Mouse (Mus musculus): ENCODE results near the gene Caps2.
"Not testable (repeated sequence)": the region's sequence is repeated elsewhere in the genome, so short reads cannot be mapped to it uniquely, and the experiment has no call there.

- not testable (repeated sequence) for TF ChIP-seq POLR2A (IDR thresholded peaks at IDR 0.05; ENCODE audit: borderline replicate concordance, insufficient read depth, low read length); CTCF (IDR thresholded peaks at IDR 0.05; ENCODE audit: borderline replicate concordance, insufficient read depth, low read depth, low read length)
These were observed 72.0 kb downstream of the Caps2 start for GRCm38 (mm10) chr10:112235396-112235940.
